13 mouse cellular contexts compared by ENCODE assay signal in the genomic region with DNA sequence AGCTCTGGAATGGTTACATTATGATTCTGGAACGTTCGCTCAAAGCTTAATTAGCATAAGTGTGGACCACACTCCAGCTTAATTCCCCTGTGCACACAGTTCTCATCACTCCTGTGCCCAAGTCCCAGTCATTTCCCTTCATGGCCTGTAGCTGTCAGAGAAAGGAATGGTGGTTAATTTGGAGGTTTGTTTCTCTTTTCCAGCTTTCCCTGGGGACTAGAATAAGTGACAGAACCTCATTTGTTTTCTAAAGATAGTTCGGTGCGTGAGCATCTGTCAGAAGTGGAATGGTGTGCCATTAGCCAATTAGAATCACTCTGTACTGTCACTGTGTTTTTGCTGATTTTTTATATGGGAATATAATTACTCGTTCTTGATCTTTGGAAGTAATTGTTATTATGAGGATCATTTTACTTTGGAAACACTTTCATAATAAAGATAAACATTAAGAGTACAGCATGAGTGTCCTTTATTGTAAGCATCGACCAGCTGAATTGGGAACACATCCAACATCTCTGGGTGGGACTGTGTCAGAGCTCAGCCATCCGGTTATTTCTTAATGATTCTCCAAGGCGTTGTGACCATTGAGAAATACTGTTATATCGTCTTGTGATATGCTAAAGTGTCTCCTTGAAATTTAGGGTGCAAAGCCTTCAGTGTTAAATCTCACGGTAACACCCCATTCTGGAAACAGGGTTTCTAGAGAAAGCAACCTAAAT. TPM values are rescaled to one million over a fixed set of nuclear protein-coding genes. Genes with fewer than 3 reads are reported as not detected.
DNase-seq lines count a peak whose midpoint lies in the region; ATAC-seq and TF ChIP-seq lines count a peak whose summit lies in the region.
"Had no signal": no experiment of that assay in that cellular context is flagged by ENCODE, and none has a peak within 500 bp of the region (broad histone marks: within the 10 kb centered on the region; RNA-seq: fewer than 3 reads in every experiment).

No protein-coding gene starts in this region.

- no peak overlapping the region for H3K27ac ChIP-seq in heart, postnatal 0 days (ENCODE audit: low read depth)
- no peak overlapping the region for H3K27ac ChIP-seq in stomach, embryonic 16.5 days (ENCODE audit: low read length)
- H3K27ac ChIP-seq in stomach, postnatal 0 days (replicated peaks): no peak overlapping the region
- no peak overlapping the region for H3K27ac ChIP-seq in hindbrain, postnatal 0 days
- H3K27ac ChIP-seq: liver, embryonic 13.5 days; midbrain, embryonic 13.5 days had no signal

- no peak overlapping the region for H3K4me2 ChIP-seq in heart, postnatal 0 days (ENCODE audit: low read depth, low read length)
- no peak overlapping the region for H3K4me2 ChIP-seq in stomach, embryonic 16.5 days (ENCODE audit: low read depth, low read length)
- H3K4me2 ChIP-seq in stomach, postnatal 0 days (replicated peaks; ENCODE audit: low read depth): no peak overlapping the region
- H3K4me2 ChIP-seq in hindbrain, postnatal 0 days (ENCODE audit: low read depth, low read length): no peak overlapping the region
- H3K4me2 ChIP-seq: liver, embryonic 13.5 days; midbrain, embryonic 13.5 days had no signal

- no peak overlapping the region for H3K9ac ChIP-seq in heart, postnatal 0 days (replicated peaks; ENCODE audit: low read depth, low read length)
- no peak overlapping the region for H3K9ac ChIP-seq in stomach, embryonic 16.5 days (ENCODE audit: low read length)
- H3K9ac ChIP-seq in stomach, postnatal 0 days (ENCODE audit: low read length): no peak overlapping the region
- no peak overlapping the region for H3K9ac ChIP-seq in hindbrain, postnatal 0 days (replicated peaks; ENCODE audit: low read length)
- H3K9ac ChIP-seq: liver, embryonic 13.5 days; midbrain, embryonic 13.5 days had no signal

- no peak for ATAC-seq in heart, postnatal 0 days (ENCODE audit: insufficient read depth, low read depth)
- peak; percentile 56; the same call in 1 of the 2 replicates for ATAC-seq in stomach, embryonic 16.5 days (ENCODE audit: insufficient read depth, low FRiP score)
- no peak for ATAC-seq in stomach, postnatal 0 days (ENCODE audit: low FRiP score, low TSS enrichment)
- ATAC-seq in hindbrain, postnatal 0 days: no peak
- ATAC-seq: midbrain, embryonic 13.5 days had no signal

- no peaks in the 10 kb centered on the region for H3K27me3 ChIP-seq in heart, postnatal 0 days (ENCODE audit: control insufficient read depth, insufficient read depth, low read length)
- no peaks in the 10 kb centered on the region for H3K27me3 ChIP-seq in stomach, embryonic 16.5 days (ENCODE audit: control insufficient read depth, insufficient read depth, low read length)
- H3K27me3 ChIP-seq in stomach, postnatal 0 days (ENCODE audit: control insufficient read depth, insufficient read depth, low read length): no peaks in the 10 kb centered on the region
- H3K27me3 ChIP-seq in hindbrain, postnatal 0 days (ENCODE audit: insufficient read depth, low read length): no peaks in the 10 kb centered on the region
- H3K27me3 ChIP-seq: liver, embryonic 13.5 days; midbrain, embryonic 13.5 days had no signal

- no peak overlapping the region for H3K4me3 ChIP-seq in heart, postnatal 0 days (ENCODE audit: low read depth, low read length)
- no peak overlapping the region for H3K4me3 ChIP-seq in stomach, embryonic 16.5 days (replicated peaks; ENCODE audit: low read length)
- H3K4me3 ChIP-seq in stomach, postnatal 0 days (ENCODE audit: low read depth, low read length): no peak overlapping the region
- no peak overlapping the region for H3K4me3 ChIP-seq in hindbrain, postnatal 0 days (ENCODE audit: low read length)
- H3K4me3 ChIP-seq: liver, embryonic 13.5 days; midbrain, embryonic 13.5 days had no signal

- no peak for TF ChIP-seq CTCF in heart, postnatal 0 days (IDR thresholded peaks at IDR 0.05; ENCODE audit: low read depth)
- TF ChIP-seq CTCF in stomach, postnatal 0 days (IDR thresholded peaks at IDR 0.05; ENCODE audit: low read depth): no peak
- no peak for TF ChIP-seq CTCF in hindbrain, postnatal 0 days (IDR thresholded peaks at IDR 0.05; ENCODE audit: low read depth)

- no peak for TF ChIP-seq EP300 in heart, postnatal 0 days (IDR thresholded peaks at IDR 0.05; ENCODE audit: low read depth)
- TF ChIP-seq EP300 in stomach, postnatal 0 days (optimal IDR thresholded peaks at IDR 0.05): no peak

- peaks cover 5% of the 10 kb centered on the region; the same call in 1 of the 2 replicates for H3K9me3 ChIP-seq in heart, postnatal 0 days (replicated peaks; ENCODE audit: control insufficient read depth, low read length)
- H3K9me3 ChIP-seq in stomach, embryonic 16.5 days (replicated peaks; ENCODE audit: control insufficient read depth, low read length): no peaks in the 10 kb centered on the region
- no peaks in the 10 kb centered on the region for H3K9me3 ChIP-seq in stomach, postnatal 0 days (ENCODE audit: control insufficient read depth, low read length)
- H3K9me3 ChIP-seq in hindbrain, postnatal 0 days (ENCODE audit: low read length): no peaks in the 10 kb centered on the region
- H3K9me3 ChIP-seq: liver, embryonic 13.5 days had no signal

- DNase-seq in heart, postnatal 0 days (ENCODE audit: low spot score): peak; percentile 30
- no peak for DNase-seq in heart, postnatal 4 days
- DNase-seq in stomach, postnatal 0 days (ENCODE audit: low spot score): no peak
- peak; percentile 33 for DNase-seq in hindbrain, postnatal 0 days (ENCODE audit: low spot score)
- DNase-seq in spleen, postnatal 10 days (ENCODE audit: low spot score in 2 of 2): no peak
- no peak for DNase-seq in urinary bladder, postnatal 4 days (ENCODE audit: low spot score in 2 of 2)
- DNase-seq: adrenal gland, postnatal 36 days; cerebellum, adult 18-20 months; kidney, adult 18-20 months; liver, embryonic 13.5 days; right cerebral cortex, postnatal 4 days had no signal

- no peaks in the 10 kb centered on the region for H3K4me1 ChIP-seq in heart, postnatal 0 days (ENCODE audit: control insufficient read depth, insufficient read depth)
- H3K4me1 ChIP-seq in stomach, embryonic 16.5 days (ENCODE audit: control insufficient read depth, insufficient read depth, low read length): peaks cover 2% of the 10 kb centered on the region; the same call in 1 of the 2 replicates
- no peaks in the 10 kb centered on the region for H3K4me1 ChIP-seq in stomach, postnatal 0 days (replicated peaks; ENCODE audit: control insufficient read depth, insufficient read depth)
- no peaks in the 10 kb centered on the region for H3K4me1 ChIP-seq in hindbrain, postnatal 0 days (ENCODE audit: insufficient read depth, low read length)
- H3K4me1 ChIP-seq: liver, embryonic 13.5 days; midbrain, embryonic 13.5 days had no signal

- H3K36me3 ChIP-seq in heart, postnatal 0 days (replicated peaks; ENCODE audit: control insufficient read depth, insufficient read depth, low read length): peaks cover 6% of the 10 kb centered on the region; the same call in 1 of the 2 replicates
- no peaks in the 10 kb centered on the region for H3K36me3 ChIP-seq in stomach, embryonic 16.5 days (ENCODE audit: control insufficient read depth, insufficient read depth, low read length)
- H3K36me3 ChIP-seq in stomach, postnatal 0 days (ENCODE audit: control insufficient read depth, insufficient read depth, low read length): no peaks in the 10 kb centered on the region
- no peaks in the 10 kb centered on the region for H3K36me3 ChIP-seq in hindbrain, postnatal 0 days (ENCODE audit: insufficient read depth, low read length)

- 72% methylated on average over 10 of the region's 10 CpGs for WGBS in heart, postnatal 0 days
- 64% methylated on average over 10 of the region's 10 CpGs for WGBS in stomach, embryonic 16.5 days
- 49% methylated on average over 10 of the region's 10 CpGs for WGBS in stomach, postnatal 0 days
- WGBS in hindbrain, postnatal 0 days: 47% methylated on average over 10 of the region's 10 CpGs

RNA-seq across cellular contexts. Expression of gene Nostrin, which starts 21.6 kb away (rescaled TPM):
- 1.1 and 6.9 TPM in 2 replicates for total RNA-seq in heart, postnatal 0 days (2014; rRNA removed; ENCODE audit: low replicate concordance)
- 7.7 and 8.4 TPM in 2 replicates for polyA plus RNA-seq in heart, postnatal 0 days (2015; fragmentation: Nextera tagmentation; extraction: Ambion mirVana)
- total RNA-seq in heart, postnatal 4 days (2021): 10 to 100 TPM; 11.0 to 13.0 TPM
- 12.3 and 12.8 TPM in 2 replicates for polyA plus RNA-seq in stomach, embryonic 16.5 days (2015; fragmentation: Nextera tagmentation; extraction: Ambion mirVana)
- polyA plus RNA-seq in stomach, postnatal 0 days (2015; fragmentation: Nextera tagmentation; extraction: Ambion mirVana): 18.7 and 22.3 TPM in 2 replicates
- total RNA-seq in hindbrain, postnatal 0 days (2014; rRNA removed): 1.9 and 4.5 TPM in 2 replicates
- polyA plus RNA-seq in hindbrain, postnatal 0 days (2015; fragmentation: Nextera tagmentation; extraction: Ambion mirVana): 2.3 and 2.5 TPM in 2 replicates

Comparison
In these comparisons a context has a peak if more than half of its experiments do, and no peak if none do; other contexts are left out.
1. DNase-seq: peak in heart, postnatal 0 days (single experiment) and hindbrain, postnatal 0 days (single experiment); none in heart, postnatal 4 days (single experiment), stomach, postnatal 0 days (single experiment), spleen, postnatal 10 days (0 of 2) and urinary bladder, postnatal 4 days (0 of 2).